Mouse (Mus musculus) MEL (cell line): ENCODE measurements at regions not wholly inside any gene's neighbourhood (a gene's known extent, or its start where the extent isn't known, plus 50 kb on each side); places are given as distances from the start of the nearest gene placed in this dataset.
A peak's percentile ranks its signal among the peaks of the same experiment; 100 is the strongest.

Experiments
- DNase-seq: peaks from one replicate; pipeline ENCODE4 v3.0.0; 2011; ENCODE audit warnings: low read depth, low spot score
- H3K27ac ChIP-seq: 2 replicates; pipeline ENCODE4 v1.5.1; 2012; ENCODE audit warnings: low read depth, mild to moderate bottlenecking, control low read depth, low read length, moderate library complexity; ENCODE audit not compliant: control insufficient read depth
- H3K27me3 ChIP-seq, 2 experiments: fragments of 150-350 bp in 1 of 2; sonication (generic) in 1 of 2; 2 replicates each; pipeline ENCODE4 v1.6.1; 2012; ENCODE audit warnings: low read length in 2 of 2, mild to moderate bottlenecking in 2 of 2, improper control_type of control experiment in 1 of 2, moderate library complexity in 1 of 2; ENCODE audit not compliant: insufficient read depth in 2 of 2, control insufficient read depth in 1 of 2
- H3K36me3 ChIP-seq, 2 experiments: 2 replicates each; pipeline ENCODE4 v1.6.1; 2012 to 2014; ENCODE audit warnings: low read length in 2 of 2, improper control_type of control experiment in 1 of 2, inconsistent platforms in 1 of 2, mild to moderate bottlenecking in 1 of 2; ENCODE audit not compliant: insufficient read depth in 2 of 2, control insufficient read depth in 1 of 2
- H3K4me1 ChIP-seq, 2 experiments: fragments of 150-350 bp in 1 of 2; sonication (generic) in 1 of 2; 2 replicates each; pipeline ENCODE4 v1.6.1; 2012; ENCODE audit warnings: low read length in 2 of 2, improper control_type of control experiment in 1 of 2, mild to moderate bottlenecking in 1 of 2; ENCODE audit not compliant: insufficient read depth in 2 of 2, control insufficient read depth in 1 of 2
- H3K4me3 ChIP-seq, 2 experiments: fragments of 150-350 bp in 1 of 2; sonication (generic) in 1 of 2; 2 replicates each; pipeline ENCODE4 v1.5.1; 2012; ENCODE audit warnings: low read depth in 2 of 2, low read length in 2 of 2, mild to moderate bottlenecking in 2 of 2, moderate library complexity in 2 of 2, control low read depth in 1 of 2, improper control_type of control experiment in 1 of 2; ENCODE audit not compliant: control insufficient read depth in 1 of 2, insufficient read depth in 1 of 2
- H3K79me2 ChIP-seq: 2 replicates; pipeline ENCODE4 v1.6.1; 2012; ENCODE audit warnings: mild to moderate bottlenecking, low read length, moderate library complexity; ENCODE audit not compliant: control insufficient read depth, poor library complexity, insufficient read depth
- H3K9ac ChIP-seq: 2 replicates; pipeline ENCODE4 v1.6.1; 2012; ENCODE audit warnings: low read depth, mild to moderate bottlenecking, control low read depth, low read length, moderate library complexity; ENCODE audit not compliant: control insufficient read depth, poor library complexity, severe bottlenecking
- H3K9me3 ChIP-seq: fragments of 150-350 bp; sonication (generic); replicated peaks from 2 replicates; pipeline ENCODE4 v1.6.1; 2012; ENCODE audit warnings: mild to moderate bottlenecking, low read length, improper control_type of control experiment, moderate library complexity; ENCODE audit not compliant: insufficient read depth
- CHD2 ChIP-seq: IDR thresholded peaks from 2 replicates; pipeline ENCODE4 v1.6.1; 2011; ENCODE audit warnings: low read length, improper control_type of control experiment
- ELF1 ChIP-seq: IDR thresholded peaks from 2 replicates; pipeline ENCODE4 v1.6.1; 2014; ENCODE audit warnings: low read depth, mild to moderate bottlenecking, inconsistent platforms, low read length, improper control_type of control experiment, moderate library complexity
- GABPA ChIP-seq: IDR thresholded peaks from 2 replicates; pipeline ENCODE4 v1.6.1; 2012; ENCODE audit warnings: low read depth, mild to moderate bottlenecking, inconsistent platforms, low read length, improper control_type of control experiment, moderate library complexity
- GATA1 ChIP-seq: IDR thresholded peaks from 2 replicates; pipeline ENCODE4 v1.6.1; 2011; ENCODE audit warnings: low read depth, low read length, improper control_type of control experiment
- HCFC1 ChIP-seq: IDR thresholded peaks from 2 replicates; pipeline ENCODE4 v1.6.1; 2012; ENCODE audit warnings: low read depth, mild to moderate bottlenecking, inconsistent platforms, low read length, improper control_type of control experiment, moderate library complexity
- JUND ChIP-seq: IDR thresholded peaks from 2 replicates; pipeline ENCODE4 v1.6.1; 2011; ENCODE audit warnings: low read depth, mild to moderate bottlenecking, improper control_type of control experiment, low read length
- KAT2A ChIP-seq: conservative IDR thresholded peaks from 2 replicates; pipeline ENCODE4 v1.6.1; 2012; ENCODE audit warnings: low read depth, low read length, improper control_type of control experiment, inconsistent platforms
- MAX ChIP-seq: IDR thresholded peaks from 2 replicates; pipeline ENCODE4 v1.6.1; 2011; ENCODE audit warnings: low read length, improper control_type of control experiment
- MAZ ChIP-seq: IDR thresholded peaks from 2 replicates; pipeline ENCODE4 v1.6.1; 2012; ENCODE audit warnings: low read depth, mild to moderate bottlenecking, inconsistent platforms, low read length, improper control_type of control experiment
- MEF2A ChIP-seq: IDR thresholded peaks from 2 replicates; pipeline ENCODE4 v1.6.1; 2014; ENCODE audit warnings: low read depth, mild to moderate bottlenecking, inconsistent platforms, low read length, improper control_type of control experiment; ENCODE audit not compliant: poor library complexity, insufficient replicate concordance, severe bottlenecking; ENCODE audit errors: extremely low read depth
- MYB ChIP-seq: IDR thresholded peaks from 2 replicates; pipeline ENCODE4 v1.6.1; 2011; ENCODE audit warnings: mild to moderate bottlenecking, low read depth, low read length, improper control_type of control experiment
- NRF1 ChIP-seq: IDR thresholded peaks from 2 replicates; pipeline ENCODE4 v1.6.1; 2014; ENCODE audit warnings: low read depth, mild to moderate bottlenecking, inconsistent platforms, low read length, improper control_type of control experiment, moderate library complexity; ENCODE audit not compliant: poor library complexity, insufficient read depth, severe bottlenecking
- POLR2AphosphoS5 ChIP-seq: IDR thresholded peaks from 2 replicates; pipeline ENCODE4 v1.6.1; 2012; ENCODE audit warnings: low read depth, borderline replicate concordance, mild to moderate bottlenecking, inconsistent platforms, low read length, moderate library complexity, mixed read lengths
- RAD21 ChIP-seq: IDR thresholded peaks from 2 replicates; pipeline ENCODE4 v1.6.1; 2011; ENCODE audit warnings: mild to moderate bottlenecking, low read depth, low read length, improper control_type of control experiment
- RCOR1 ChIP-seq: IDR thresholded peaks from 2 replicates; pipeline ENCODE4 v1.6.1; 2012; ENCODE audit warnings: low read depth, mild to moderate bottlenecking, inconsistent platforms, low read length, improper control_type of control experiment
- SMC3 ChIP-seq: IDR thresholded peaks from 2 replicates; pipeline ENCODE4 v1.6.1; 2011; ENCODE audit warnings: low read depth, low read length, improper control_type of control experiment
- TAL1 ChIP-seq: IDR thresholded peaks from 2 replicates; pipeline ENCODE4 v1.6.1; 2012; ENCODE audit warnings: mild to moderate bottlenecking, inconsistent platforms, low read length, moderate library complexity, mixed read lengths
- UBTF ChIP-seq: IDR thresholded peaks from 2 replicates; pipeline ENCODE4 v1.6.1; 2012; ENCODE audit warnings: low read depth, mild to moderate bottlenecking, inconsistent platforms, low read length, improper control_type of control experiment, moderate library complexity, borderline replicate concordance; ENCODE audit not compliant: insufficient read depth
- ZKSCAN1 ChIP-seq: IDR thresholded peaks from 2 replicates; pipeline ENCODE4 v1.6.1; 2012; ENCODE audit warnings: low read depth, mild to moderate bottlenecking, inconsistent platforms, low read length, improper control_type of control experiment, moderate library complexity
- ZMIZ1 ChIP-seq: IDR thresholded peaks from 2 replicates; pipeline ENCODE4 v1.6.1; 2012; ENCODE audit warnings: low read depth, mild to moderate bottlenecking, inconsistent platforms, low read length, improper control_type of control experiment, moderate library complexity
- ZNF384 ChIP-seq: IDR thresholded peaks from 2 replicates; pipeline ENCODE4 v1.6.1; 2012; ENCODE audit warnings: low read depth, mild to moderate bottlenecking, inconsistent platforms, low read length, improper control_type of control experiment

- H3K36me3 ChIP-seq = no peaks in the 10 kb centered on the region
- H3K9me3 ChIP-seq = no peaks in the 10 kb centered on the region
- H3K4me3 ChIP-seq = no peak overlapping the region
- H3K4me1 ChIP-seq = no peaks in the 10 kb centered on the region
- no peak overlapping the region for H3K27ac ChIP-seq
- H3K9ac ChIP-seq = no peak overlapping the region
- TF ChIP-seq ZNF384 (no peak), JUND (no peak), MAX (no peak), KAT2A (no peak), UBTF (no peak), ZMIZ1 (no peak), CHD2 (no peak), MYB (no peak)
- no peaks in the 10 kb centered on the region for H3K27me3 ChIP-seq
- no peak for DNase-seq
- H3K79me2 ChIP-seq = no peaks in the 10 kb centered on the region
These were observed 83.0 kb upstream of the Daam1 start for GRCm38 (mm10) chr12:71747831-71748368.

DNA sequence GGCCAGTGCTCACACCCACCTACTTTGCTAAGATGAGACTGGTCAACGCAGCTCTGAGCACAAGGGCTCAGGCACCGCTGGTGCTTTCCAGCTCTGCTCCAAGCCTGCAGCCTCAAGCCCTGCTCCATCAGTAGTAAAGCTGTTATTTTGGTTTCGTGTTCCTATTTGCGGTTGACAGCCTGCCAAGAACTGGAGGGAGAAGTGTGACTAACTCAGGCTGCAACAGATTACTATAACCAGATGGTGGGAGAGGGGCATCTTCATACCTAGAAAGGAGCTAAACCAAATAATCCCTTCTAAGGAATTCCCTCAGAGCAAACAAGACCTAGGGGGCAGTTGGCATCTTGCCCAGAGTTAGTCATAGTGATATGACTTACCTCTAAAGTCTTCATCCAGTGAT, 82.1 kb upstream of the Daam1 start:
- H3K9me3 ChIP-seq = no peaks in the 10 kb centered on the region
- no peak overlapping the region for H3K9ac ChIP-seq
- H3K79me2 ChIP-seq = no peaks in the 10 kb centered on the region
- H3K27me3 ChIP-seq = no peaks in the 10 kb centered on the region
- peak; percentile 8 for DNase-seq
- H3K4me3 ChIP-seq = no peak overlapping the region
- no peak overlapping the region for H3K27ac ChIP-seq
- H3K36me3 ChIP-seq = no peaks in the 10 kb centered on the region
- no peaks in the 10 kb centered on the region for H3K4me1 ChIP-seq
- TF ChIP-seq MAX (no peak), HCFC1 (no peak), ZKSCAN1 (no peak), NRF1 (no peak), TAL1 (no peak)
- TF ChIP-seq, all 39 proteins: peak for 0

DNA sequence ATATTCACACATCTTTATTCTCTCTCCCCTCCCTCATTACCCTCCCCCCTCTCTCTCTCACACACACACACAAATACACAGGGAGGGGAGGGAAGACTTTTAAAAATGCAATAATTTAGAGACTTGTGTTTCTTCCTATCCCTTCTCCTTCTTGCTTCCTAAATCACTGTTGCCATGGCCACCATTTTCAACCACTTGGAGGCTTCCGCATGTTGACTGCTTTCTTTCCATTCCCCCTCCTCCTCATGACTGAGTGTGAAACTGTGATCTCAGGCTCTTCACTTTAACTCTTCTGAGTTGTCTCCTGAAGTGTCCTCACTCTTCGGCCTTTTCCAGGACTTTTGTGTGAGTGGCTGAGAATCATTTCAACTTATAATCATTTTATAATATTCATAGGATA, 81.2 kb upstream of the Daam1 start:
- Histone ChIP-seq H3K36me3 (no peaks in the 10 kb centered on the region), H3K9ac (no peak overlapping the region), H3K4me3 (no peak overlapping the region), H3K9me3 (no peaks in the 10 kb centered on the region), H3K27ac (no peak overlapping the region), H3K27me3 (no peaks in the 10 kb centered on the region), H3K79me2 (no peaks in the 10 kb centered on the region), H3K4me1 (no peaks in the 10 kb centered on the region)
- TF ChIP-seq MAZ (no peak), POLR2AphosphoS5 (no peak), SMC3 (no peak), ELF1 (no peak), ZNF384 (no peak), GATA1 (no peak), KAT2A (no peak), NRF1 (no peak), MEF2A (no peak), MYB (no peak), MAX (no peak), JUND (no peak), RAD21 (no peak), GABPA (no peak), RCOR1 (no peak)
- DNase-seq = no peak
